Mouse (Mus musculus) midbrain, embryonic 11.5 days (tissue): ENCODE data around the gene Ankrd63. TPM values are rescaled to one million over a fixed set of nuclear protein-coding genes. Genes with fewer than 3 reads are reported as not detected.
A peak's percentile ranks its signal among the peaks of the same experiment; 100 is the strongest.

Experiments
- ATAC-seq: fragments of 200-750 bp; cut with Nextera tagmentation; 2 replicates; pipeline ENCODE4 v1.8.0; 2017; ENCODE audit warnings: moderate TSS enrichment, moderate library complexity; ENCODE audit not compliant: low FRiP score
- DNase-seq: peaks from one replicate; pipeline ENCODE4 v3.0.0; 2015; ENCODE audit warnings: low spot score; ENCODE audit errors: missing footprints
- H3K27ac ChIP-seq: fragments of 300-500 bp; sonication (generic); 2 replicates; pipeline ENCODE4 v1.5.1; 2014; ENCODE audit warnings: low read depth, low read length
- H3K27me3 ChIP-seq: fragments of 300-500 bp; sonication (generic); 2 replicates; pipeline ENCODE4 v1.6.1; 2014; ENCODE audit warnings: mild to moderate bottlenecking, low read length, moderate library complexity, mixed read lengths; ENCODE audit not compliant: control insufficient read depth, insufficient read depth
- H3K36me3 ChIP-seq: fragments of 300-500 bp; sonication (generic); 2 replicates; pipeline ENCODE4 v1.6.1; 2014; ENCODE audit warnings: mild to moderate bottlenecking, low read length, moderate library complexity, mixed read lengths; ENCODE audit not compliant: control insufficient read depth, insufficient read depth
- H3K4me1 ChIP-seq: fragments of 300-500 bp; sonication (generic); 2 replicates; pipeline ENCODE4 v1.6.1; 2014; ENCODE audit warnings: low read length; ENCODE audit not compliant: control insufficient read depth, insufficient read depth
- H3K4me2 ChIP-seq: fragments of 300-500 bp; sonication (generic); 2 replicates; pipeline ENCODE4 v1.6.1; 2014; ENCODE audit warnings: mild to moderate bottlenecking, moderate library complexity
- H3K4me3 ChIP-seq: fragments of 300-500 bp; sonication (generic); 2 replicates; pipeline ENCODE4 v1.5.1; 2014; ENCODE audit warnings: low read depth, low read length
- H3K9ac ChIP-seq: fragments of 300-500 bp; sonication (generic); 2 replicates; pipeline ENCODE4 v1.6.1; 2014; ENCODE audit warnings: low read length
- H3K9me3 ChIP-seq: fragments of 300-500 bp; sonication (generic); 2 replicates; pipeline ENCODE4 v1.6.1; 2016; ENCODE audit warnings: low read length; ENCODE audit not compliant: control insufficient read depth
- WGBS: fragments of 180-500 bp; shearing (Covaris S2); extraction: QIAGEN DNeasy Blood & Tissue Kit; methylation state at CpG from one replicate; pipeline ENCODE4 v1.1.7; 2014; 5-methylcytosine and 5-hydroxymethylcytosine counted together
- polyA plus RNA-seq: library from polyadenylated mRNA; unstranded; fragments of >200 nt; fragmentation: Nextera tagmentation; extraction: Ambion mirVana; gene quantifications from 2 replicates; pipeline ENCODE4 v1.2.1, GENCODE M21; 2014

The Ankrd63 gene
- polyA plus RNA-seq, 1 experiment from 2014 or later, result not detected

- no peak for ATAC-seq
- Histone ChIP-seq H3K27me3 (peaks cover 2% of the 10 kb centered on the region; the same call in 1 of the 2 replicates), H3K4me3 (no peak overlapping the region), H3K4me1 (0 out of 2 replicates have a peak, but pooled peaks cover 3% of the 10 kb centered on the region), H3K36me3 (no peaks in the 10 kb centered on the region), H3K27ac (no peak overlapping the region), H3K9me3 (no peaks in the 10 kb centered on the region), H3K4me2 (no peak overlapping the region), H3K9ac (no peak overlapping the region)
- 22% methylated on average over 8 of the region's 8 CpGs for WGBS
- peak; percentile 81 for DNase-seq
Observed at GRCm38 (mm10) chr2:118729816-118730621, 26.3 kb upstream of the Ankrd63 start.

GRCm38 (mm10) chr2:118729194-118729593 lies 25.4 kb upstream of the Ankrd63 start:
- no peaks in the 10 kb centered on the region for H3K36me3 ChIP-seq
- H3K4me1 ChIP-seq, result 0 out of 2 replicates have a peak, but pooled peaks cover 3% of the 10 kb centered on the region
- no peaks in the 10 kb centered on the region for H3K9me3 ChIP-seq
- H3K27ac ChIP-seq, result no peak overlapping the region
- no peak overlapping the region for H3K9ac ChIP-seq
- ATAC-seq (no peak), DNase-seq (peak; percentile 84)
- no peak overlapping the region for H3K4me2 ChIP-seq
- 51% methylated on average over 4 of the region's 4 CpGs for WGBS
- H3K27me3 ChIP-seq, result peaks cover 2% of the 10 kb centered on the region; the same call in 1 of the 2 replicates
- H3K4me3 ChIP-seq, result no peak overlapping the region

DNA sequence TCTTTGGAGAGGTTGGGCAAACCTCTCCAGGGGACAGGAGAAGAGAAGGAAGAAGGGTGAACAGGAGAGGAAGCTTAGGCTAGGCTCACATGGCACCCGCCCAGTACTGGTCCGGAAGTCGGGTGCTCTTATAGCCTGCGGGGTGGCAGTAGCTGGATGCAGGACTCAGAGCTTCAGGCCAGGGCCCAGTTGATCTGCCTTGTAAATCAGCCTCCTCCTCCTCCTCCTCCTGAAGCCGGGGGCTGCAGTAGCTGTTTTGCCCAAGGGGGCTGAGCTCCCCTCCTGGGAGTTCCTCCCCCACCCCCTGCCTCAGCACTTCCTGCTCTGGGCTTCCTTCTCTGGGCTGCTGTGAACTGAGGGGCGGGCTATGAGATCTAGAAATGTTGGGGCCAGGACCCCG lies 24.6 kb upstream of the Ankrd63 start, which contains the start of gene Plcb2:
Plcb2 (minus strand) TSS at position 102 of the 400 bp plus-strand sequence.
- H3K27me3 ChIP-seq, result peaks cover 2% of the 10 kb centered on the region; the same call in 1 of the 2 replicates
- WGBS, result 12% methylated on average over 7 of the region's 7 CpGs
- no peak within 1 kb of the TSS for H3K4me2 ChIP-seq
- 0 out of 2 replicates have a peak, but pooled peaks have one; percentile 16 for ATAC-seq
- no peaks in the 10 kb centered on the region for H3K36me3 ChIP-seq
- no peak within 1 kb of the TSS for H3K27ac ChIP-seq
- DNase-seq, result peak; percentile 66
- 0 out of 2 replicates have a peak, but pooled peaks cover 3% of the 10 kb centered on the region for H3K4me1 ChIP-seq
- no peak within 1 kb of the TSS for H3K4me3 ChIP-seq
- H3K9me3 ChIP-seq, result no peaks in the 10 kb centered on the region
- no peak within 1 kb of the TSS; the same call in 1 of the 2 replicates for H3K9ac ChIP-seq

DNA sequence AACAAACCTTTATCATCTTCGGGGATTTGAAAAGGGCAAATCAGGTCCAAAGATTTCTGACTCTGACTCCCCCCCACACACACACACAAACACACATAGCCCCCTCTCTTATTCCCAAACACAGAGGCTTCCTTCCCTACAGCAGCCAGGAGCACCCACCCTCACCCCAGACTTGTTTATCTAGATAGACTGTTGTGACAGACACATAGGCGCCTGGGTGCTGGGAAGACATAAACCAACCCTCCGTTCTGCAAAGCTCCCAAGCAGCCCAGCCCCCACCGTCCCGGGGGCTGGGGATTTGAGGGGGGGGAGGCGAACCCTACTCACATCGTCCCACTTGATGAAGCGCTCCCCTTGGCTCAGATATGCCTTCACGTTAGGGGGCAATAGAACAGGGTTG lies 24.1 kb upstream of the Ankrd63 start:
- Histone ChIP-seq H3K4me2 (no peak overlapping the region), H3K27me3 (peaks cover 2% of the 10 kb centered on the region; the same call in 1 of the 2 replicates), H3K9ac (no peak overlapping the region), H3K27ac (no peak overlapping the region), H3K4me1 (0 out of 2 replicates have a peak, but pooled peaks cover 3% of the 10 kb centered on the region), H3K9me3 (no peaks in the 10 kb centered on the region), H3K36me3 (no peaks in the 10 kb centered on the region), H3K4me3 (no peak overlapping the region)
- DNase-seq, result peak; percentile 68
- WGBS, result 31% methylated on average over 9 of the region's 9 CpGs
- no peak for ATAC-seq

DNA sequence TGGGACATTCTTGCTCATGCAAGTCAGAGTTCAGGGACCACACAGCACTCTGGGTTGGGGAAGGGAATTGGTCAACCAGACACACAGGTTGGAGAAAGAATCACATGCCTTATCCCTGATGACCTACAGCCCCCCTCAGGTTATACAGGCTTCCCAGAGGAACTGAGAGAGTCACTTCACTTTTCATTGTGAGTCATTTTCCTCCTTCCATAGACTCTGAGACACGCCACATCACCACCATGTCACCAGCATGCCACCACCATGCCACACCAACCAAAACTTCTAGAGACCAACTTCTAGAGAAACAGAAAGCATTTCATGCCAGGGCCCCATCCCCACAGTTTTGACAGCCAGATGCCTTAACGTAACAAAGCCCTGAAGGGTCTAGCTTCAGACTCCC lies 23.1 kb upstream of the Ankrd63 start:
- Histone ChIP-seq H3K9ac (no peak overlapping the region), H3K27me3 (peaks cover 2% of the 10 kb centered on the region; the same call in 1 of the 2 replicates), H3K4me1 (0 out of 2 replicates have a peak, but pooled peaks cover 3% of the 10 kb centered on the region), H3K4me2 (no peak overlapping the region), H3K36me3 (no peaks in the 10 kb centered on the region), H3K4me3 (no peak overlapping the region), H3K9me3 (no peaks in the 10 kb centered on the region), H3K27ac (no peak overlapping the region)
- no peak for ATAC-seq
- WGBS, result 77% methylated on average over 2 of the region's 2 CpGs
- DNase-seq, result peak; percentile 39

GRCm38 (mm10) chr2:118725511-118725910 lies 21.7 kb upstream of the Ankrd63 start:
- DNase-seq (peak; percentile 8), ATAC-seq (no peak)
- H3K9ac ChIP-seq, result no peak overlapping the region
- no peak overlapping the region for H3K4me2 ChIP-seq
- no peak overlapping the region for H3K4me3 ChIP-seq
- no peak overlapping the region for H3K27ac ChIP-seq
- WGBS, result 85% methylated on average over 4 of the region's 4 CpGs
- peaks cover 2% of the 10 kb centered on the region; the same call in 1 of the 2 replicates for H3K27me3 ChIP-seq
- H3K36me3 ChIP-seq, result no peaks in the 10 kb centered on the region
- H3K9me3 ChIP-seq, result no peaks in the 10 kb centered on the region
- H3K4me1 ChIP-seq, result 0 out of 2 replicates have a peak, but pooled peaks cover 3% of the 10 kb centered on the region

- Histone ChIP-seq H3K4me2 (no peak overlapping the region), H3K27ac (no peak overlapping the region), H3K36me3 (no peaks in the 10 kb centered on the region), H3K9me3 (no peaks in the 10 kb centered on the region), H3K4me3 (no peak overlapping the region), H3K4me1 (0 out of 2 replicates have a peak, but pooled peaks cover 3% of the 10 kb centered on the region), H3K9ac (no peak overlapping the region), H3K27me3 (no peaks in the 10 kb centered on the region; the same call in 1 of the 2 replicates)
- DNase-seq (peak; percentile 26), ATAC-seq (no peak)
- 84% methylated on average over 15 of the region's 15 CpGs for WGBS
Observed at GRCm38 (mm10) chr2:118723693-118724486, 20.1 kb upstream of the Ankrd63 start.

- Histone ChIP-seq H3K27ac (no peak overlapping the region), H3K27me3 (peaks cover 6% of the 10 kb centered on the region), H3K4me3 (no peak overlapping the region), H3K4me1 (peaks cover 5% of the 10 kb centered on the region), H3K9me3 (no peaks in the 10 kb centered on the region), H3K36me3 (no peaks in the 10 kb centered on the region), H3K9ac (no peak overlapping the region), H3K4me2 (no peak overlapping the region)
- ATAC-seq (no peak), DNase-seq (no peak)
- 89% methylated on average over 5 of the region's 5 CpGs for WGBS
Observed at GRCm38 (mm10) chr2:118716677-118717076, 12.9 kb upstream of the Ankrd63 start.
